Mouse (Mus musculus) heart, adult 2 months (tissue): ENCODE measurements around the gene H2al1c. TPM values are rescaled to one million over a fixed set of nuclear protein-coding genes. Genes with fewer than 3 reads are reported as not detected.
A peak's percentile ranks its signal among the peaks of the same experiment; 100 is the strongest.
"Not testable (repeated sequence)": the region's sequence is repeated elsewhere in the genome, so short reads cannot be mapped to it uniquely, and the experiment has no call there.

ENCODE experiments used
- DNase-seq, 2 experiments: peaks; one replicate each; pipeline ENCODE4 v3.0.0; 2021
- H3K27ac ChIP-seq: fragments of 200-600 bp; 2 replicates; pipeline ENCODE4 v1.8.1; 2022
- H3K27me3 ChIP-seq: fragments of 200-500 bp; 2 replicates; pipeline ENCODE4 v1.6.1; 2012; ENCODE audit warnings: mild to moderate bottlenecking, low read length, inconsistent platforms, mixed read lengths; ENCODE audit not compliant: control insufficient read depth, insufficient read depth
- H3K36me3 ChIP-seq: fragments of 200-500 bp; 2 replicates; pipeline ENCODE4 v1.6.1; 2012; ENCODE audit warnings: low read length, inconsistent platforms; ENCODE audit not compliant: control insufficient read depth, insufficient read depth
- H3K4me1 ChIP-seq: fragments of 200-500 bp; 2 replicates; pipeline ENCODE4 v1.6.1; 2011; ENCODE audit warnings: low read length; ENCODE audit not compliant: control insufficient read depth, insufficient read depth
- H3K4me3 ChIP-seq: fragments of 200-600 bp; 2 replicates; pipeline ENCODE4 v1.8.1; 2022
- H3K79me2 ChIP-seq: fragments of 200-500 bp; replicated peaks from 2 replicates; pipeline ENCODE4 v1.6.1; 2012; ENCODE audit warnings: mild to moderate bottlenecking, inconsistent platforms, low read length, moderate library complexity, mixed read lengths; ENCODE audit not compliant: control insufficient read depth, insufficient read depth
- H3K9ac ChIP-seq: fragments of 200-500 bp; 2 replicates; pipeline ENCODE4 v1.6.1; 2012; ENCODE audit warnings: low read depth, mild to moderate bottlenecking, control low read depth, inconsistent platforms, low read length, mixed read lengths
- CTCF ChIP-seq: fragments of 200-600 bp; IDR thresholded peaks from 2 replicates; pipeline ENCODE4 v1.8.1; 2022; ENCODE audit warnings: antibody characterized with exemption, mild to moderate bottlenecking, moderate library complexity
- EP300 ChIP-seq: fragments of 200-500 bp; IDR thresholded peaks from 2 replicates; pipeline ENCODE4 v1.6.1; 2011; ENCODE audit warnings: low read depth, low read length, control low read depth; ENCODE audit not compliant: insufficient read depth
- POLR2A ChIP-seq: fragments of 200-500 bp; IDR thresholded peaks from 2 replicates; pipeline ENCODE4 v1.6.1; 2011; ENCODE audit warnings: mild to moderate bottlenecking, low read depth, low read length, control low read depth; ENCODE audit not compliant: insufficient read depth
- WGBS: fragments of 180-500 bp; shearing (Covaris S2); methylation state at CpG from one replicate; pipeline ENCODE4 v1.1.7; 2018; 5-methylcytosine and 5-hydroxymethylcytosine counted together
- intact Hi-C: fragments of 180-260 bp; cut with DNase I; formaldehyde crosslinking; loops from one replicate; pipeline ENCODE4 v1.15.1; 2025
- polyA plus RNA-seq: library from polyadenylated mRNA; depleted of rRNA; stranded (reverse); fragments of >200 nt; gene quantifications from 2 replicates; pipeline ENCODE4 v1.2.3, GENCODE M21; 2012
- total RNA-seq, 2 experiments: library from RNA; stranded (reverse); gene quantifications; 2 replicates each; pipeline ENCODE4 v1.2.3; 2021

Gene H2al1c
- total and polyA plus RNA-seq, 3 experiments, result not detected

GRCm38 (mm10) chrX:11280741-11281140 lies 24.7 kb upstream of the H2al1c start:
- Histone ChIP-seq H3K4me1 (no peaks in the 10 kb centered on the region), H3K79me2 (no peaks in the 10 kb centered on the region), H3K27me3 (no peaks in the 10 kb centered on the region), H3K27ac (no peak overlapping the region), H3K4me3 (no peak overlapping the region), H3K36me3 (no peaks in the 10 kb centered on the region), H3K9ac (no peak overlapping the region)
- 66% methylated on average over 2 of the region's 2 CpGs for WGBS
- intact Hi-C loops, result no loop called here
- TF ChIP-seq POLR2A (no peak), CTCF (no peak), EP300 (no peak)
- DNase-seq, result no peak

DNA sequence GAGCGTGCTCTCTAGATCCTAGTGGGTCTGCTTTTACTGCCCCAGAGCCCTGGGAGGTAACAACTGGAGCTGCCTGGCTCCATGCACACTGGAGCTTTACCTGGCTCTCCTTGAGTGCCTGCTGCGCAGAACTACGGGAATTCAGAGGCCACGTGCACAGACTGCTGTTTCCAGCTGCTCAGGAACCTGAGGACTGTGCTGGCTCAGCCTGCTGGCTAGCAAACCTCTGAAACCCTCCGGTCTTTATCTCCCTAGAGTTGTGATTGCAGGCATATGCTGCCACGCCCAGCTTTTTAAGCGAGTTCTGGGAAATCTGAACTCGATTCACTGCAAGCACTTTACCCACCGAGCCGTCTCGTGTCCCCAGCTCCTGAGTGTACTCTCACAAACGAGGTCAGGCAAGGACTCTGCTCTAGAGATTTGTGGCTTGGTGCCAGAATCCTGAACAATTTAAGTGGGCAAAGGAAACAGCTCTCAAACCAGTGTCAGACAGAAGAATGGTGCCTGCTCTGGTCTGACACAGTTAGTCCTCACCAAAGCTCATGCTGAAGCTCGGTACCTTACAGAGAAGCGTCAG lies 17.1 kb upstream of the H2al1c start:
- Histone ChIP-seq H3K79me2 (no peaks in the 10 kb centered on the region), H3K36me3 (no peaks in the 10 kb centered on the region), H3K9ac (no peak overlapping the region), H3K27me3 (no peaks in the 10 kb centered on the region), H3K27ac (no peak overlapping the region), H3K4me1 (peaks cover 4% of the 10 kb centered on the region; the same call in 1 of the 2 replicates), H3K4me3 (no peak overlapping the region)
- intact Hi-C loops, result no loop called here
- TF ChIP-seq POLR2A (no peak), EP300 (no peak), CTCF (no peak)
- 39% methylated on average over 14 of the region's 14 CpGs for WGBS
- peak in 1 of 2 experiments; percentile 4 for DNase-seq

GRCm38 (mm10) chrX:11289244-11289643 lies 16.2 kb upstream of the H2al1c start:
- Histone ChIP-seq H3K79me2 (no peaks in the 10 kb centered on the region), H3K27ac (no peak overlapping the region), H3K4me3 (no peak overlapping the region), H3K9ac (no peak overlapping the region), H3K36me3 (no peaks in the 10 kb centered on the region), H3K27me3 (no peaks in the 10 kb centered on the region), H3K4me1 (peaks cover 4% of the 10 kb centered on the region; the same call in 1 of the 2 replicates)
- TF ChIP-seq POLR2A (no peak), CTCF (no peak), EP300 (no peak)
- 62% methylated on average over 4 of the region's 4 CpGs for WGBS
- intact Hi-C loops, result no loop called here
- DNase-seq, result no peak

GRCm38 (mm10) chrX:11298957-11299356 lies 6.5 kb upstream of the H2al1c start, which contains the start of gene H2al1a:
Gene H2al1a, plus strand, starts transcription at chrX:11299257.
- H3K4me1 ChIP-seq, H3K27me3 ChIP-seq, H3K79me2 ChIP-seq, H3K27ac ChIP-seq, H3K36me3 ChIP-seq, intact Hi-C loops, DNase-seq, H3K9ac ChIP-seq, H3K4me3 ChIP-seq: not testable (repeated sequence)
- no CpG with 5 or more reads among the region's 3 CpGs for WGBS

- H3K36me3 ChIP-seq, H3K79me2 ChIP-seq, H3K27ac ChIP-seq, H3K9ac ChIP-seq, H3K4me1 ChIP-seq, H3K4me3 ChIP-seq, DNase-seq, intact Hi-C loops, H3K27me3 ChIP-seq: not testable (repeated sequence)
- WGBS, result 93% methylated on average over 1 of the region's 3 CpGs
Measured at GRCm38 (mm10) chrX:11302132-11302531, 3.3 kb upstream of the H2al1c start, which contains the start of gene H2al1b. Gene H2al1b, plus strand, starts transcription at chrX:11302432.

GRCm38 (mm10) chrX:11308524-11308923 lies 3.1 kb downstream of the H2al1c start, which contains the start of gene H2al1d:
Gene H2al1d, plus strand, starts transcription at chrX:11308824.
- H3K27ac ChIP-seq, H3K27me3 ChIP-seq, DNase-seq, H3K9ac ChIP-seq, H3K36me3 ChIP-seq, H3K4me1 ChIP-seq, H3K4me3 ChIP-seq, H3K79me2 ChIP-seq, intact Hi-C loops: not testable (repeated sequence)
- no CpG with 5 or more reads among the region's 6 CpGs for WGBS

DNA sequence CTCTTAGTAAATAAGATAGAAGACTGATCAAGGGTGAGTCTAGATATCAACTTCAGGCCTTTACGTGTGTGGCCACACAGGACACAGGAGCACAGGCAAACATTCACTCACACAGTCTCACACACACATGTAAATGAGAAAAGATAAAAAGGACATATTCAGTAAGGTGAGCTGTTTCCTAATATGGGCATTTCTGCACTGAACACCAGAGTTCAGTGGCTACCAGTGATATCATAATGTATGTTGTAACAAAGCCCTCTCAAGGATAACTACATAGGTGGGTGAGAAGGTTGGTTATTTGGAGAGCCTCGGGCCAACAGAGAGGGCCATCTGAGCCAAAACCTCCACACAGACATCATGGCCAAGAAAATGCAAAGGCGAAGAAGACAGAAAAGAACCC lies 6.2 kb downstream of the H2al1c start, which contains the start of gene H2al1e:
H2al1e (plus strand) TSS at position 301 of the 400 bp plus-strand sequence.
- H3K27ac ChIP-seq, H3K9ac ChIP-seq, H3K4me3 ChIP-seq, DNase-seq, H3K27me3 ChIP-seq, H3K79me2 ChIP-seq, H3K36me3 ChIP-seq, intact Hi-C loops, H3K4me1 ChIP-seq: not testable (repeated sequence)
- no CpG with 5 or more reads among the region's 3 CpGs for WGBS

- H3K27me3 ChIP-seq, H3K27ac ChIP-seq, H3K4me3 ChIP-seq, H3K9ac ChIP-seq, DNase-seq, intact Hi-C loops, H3K4me1 ChIP-seq, H3K79me2 ChIP-seq, H3K36me3 ChIP-seq: not testable (repeated sequence)
- WGBS, result no CpG with 5 or more reads among the region's 6 CpGs
Measured at GRCm38 (mm10) chrX:11314858-11315257, 9.4 kb downstream of the H2al1c start, which contains the start of gene H2al1f. Gene H2al1f, plus strand, starts transcription at chrX:11315158.

GRCm38 (mm10) chrX:11317956-11318355 lies 12.5 kb downstream of the H2al1c start, which contains the start of gene H2al1g:
Gene H2al1g, plus strand, starts transcription at chrX:11318256.
- H3K36me3 ChIP-seq, H3K79me2 ChIP-seq, H3K27me3 ChIP-seq, DNase-seq, intact Hi-C loops, H3K4me1 ChIP-seq, H3K9ac ChIP-seq, H3K27ac ChIP-seq, H3K4me3 ChIP-seq: not testable (repeated sequence)
- no CpG with 5 or more reads among the region's 3 CpGs for WGBS
